Mouse (Mus musculus): Measurements from ENCODE around the gene Sema4b.

DNA sequence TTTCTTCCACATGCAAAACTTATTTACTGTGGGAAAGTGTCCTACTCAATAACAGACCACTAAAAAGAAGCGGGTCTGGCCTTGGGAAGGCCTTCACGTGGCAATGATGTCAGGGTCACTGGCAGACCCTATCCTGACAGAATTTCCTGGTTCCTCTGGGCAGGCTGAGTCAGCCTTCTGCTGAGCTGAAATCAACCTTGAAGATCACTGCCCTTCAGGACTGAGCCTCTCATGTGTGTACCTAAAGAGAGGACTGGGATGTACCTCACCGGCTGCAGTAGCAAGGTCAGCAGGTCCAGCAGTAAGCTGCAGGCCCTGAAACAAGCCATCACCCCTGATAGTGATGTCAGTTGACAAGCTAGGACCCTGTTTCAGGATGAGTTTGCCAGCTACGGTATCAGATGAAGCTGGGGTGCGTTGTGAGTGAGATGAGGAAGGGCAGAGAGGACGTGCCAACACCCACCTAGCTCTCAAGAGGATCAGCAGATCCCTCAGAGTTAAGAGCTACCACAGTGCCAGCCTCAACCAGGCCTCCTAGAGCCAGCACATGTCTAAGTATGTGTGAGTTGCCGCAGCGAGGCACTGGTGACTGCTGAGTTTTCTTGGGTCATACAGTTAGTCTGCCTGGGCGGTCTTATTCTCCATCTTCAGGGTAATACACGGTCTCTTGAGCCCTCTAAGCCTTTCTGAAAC lies 8.5 kb upstream of the Sema4b start:
- TF ChIP-seq MYB (IDR thresholded peaks at IDR 0.05; ENCODE audit: low read depth, low read length) (no peak), TAL1 (IDR thresholded peaks at IDR 0.05; ENCODE audit: low read length) (no peak), GATA1 (IDR thresholded peaks at IDR 0.05; ENCODE audit: low read depth, low read length) (no peak), TCF12 (IDR thresholded peaks at IDR 0.05; ENCODE audit: low read depth, low read length) (no peak), ETS1 (IDR thresholded peaks at IDR 0.05; ENCODE audit: low read depth, low read length) (no peak)

Data from MEL (cell line).